Mouse (Mus musculus) neural tube, embryonic 13.5 days (tissue): ENCODE data around the gene Plcl2. TPM values are rescaled to one million over a fixed set of nuclear protein-coding genes. Genes with fewer than 3 reads are reported as not detected.
"Not testable (repeated sequence)": the region's sequence is repeated elsewhere in the genome, so short reads cannot be mapped to it uniquely, and the experiment has no call there.

Experiments
- ATAC-seq: fragments of 200-750 bp; cut with Nextera tagmentation; 2 replicates; pipeline ENCODE4 v1.8.0; 2017; ENCODE audit warnings: low read depth, mild to moderate bottlenecking, moderate TSS enrichment, moderate library complexity
- H3K27ac ChIP-seq: fragments of 300-500 bp; sonication (generic); replicated peaks from 2 replicates; pipeline ENCODE4 v1.5.1; 2015; ENCODE audit warnings: moderate library complexity, mild to moderate bottlenecking, inconsistent platforms
- H3K27me3 ChIP-seq: fragments of 300-500 bp; sonication (generic); 2 replicates; pipeline ENCODE4 v1.6.1; 2015; ENCODE audit warnings: mild to moderate bottlenecking, inconsistent platforms
- H3K36me3 ChIP-seq: fragments of 300-500 bp; sonication (generic); 2 replicates; pipeline ENCODE4 v1.6.1; 2015; ENCODE audit warnings: mild to moderate bottlenecking, inconsistent platforms
- H3K4me1 ChIP-seq: fragments of 300-500 bp; sonication (generic); replicated peaks from 2 replicates; pipeline ENCODE4 v1.6.1; 2015; ENCODE audit warnings: inconsistent platforms
- H3K4me2 ChIP-seq: fragments of 300-500 bp; sonication (generic); 2 replicates; pipeline ENCODE4 v1.6.1; 2015; ENCODE audit warnings: inconsistent platforms, mild to moderate bottlenecking, moderate library complexity
- H3K4me3 ChIP-seq: fragments of 300-500 bp; sonication (generic); 2 replicates; pipeline ENCODE4 v1.5.1; 2015; ENCODE audit warnings: mild to moderate bottlenecking, inconsistent platforms
- H3K9ac ChIP-seq: fragments of 300-500 bp; sonication (generic); 2 replicates; pipeline ENCODE4 v1.6.1; 2015; ENCODE audit warnings: moderate library complexity, mild to moderate bottlenecking, inconsistent platforms
- H3K9me3 ChIP-seq: fragments of 300-500 bp; sonication (generic); 2 replicates; pipeline ENCODE4 v1.6.1; 2016; ENCODE audit warnings: inconsistent platforms
- WGBS: fragments of 180-500 bp; shearing (Covaris S2); methylation state at CpG from one replicate; pipeline ENCODE4 v1.1.7; 2015; 5-methylcytosine and 5-hydroxymethylcytosine counted together
- polyA plus RNA-seq: library from polyadenylated mRNA; unstranded; fragments of >200 nt; fragmentation: Nextera tagmentation; extraction: Ambion mirVana; gene quantifications from 2 replicates; pipeline ENCODE4 v1.2.1, GENCODE M21; 2015

Gene Plcl2
- polyA plus RNA-seq, 1 experiment from 2014 or later: 7.8 TPM

- Histone ChIP-seq H3K36me3 (peaks cover 8% of the 10 kb centered on the region; the same call in 1 of the 2 replicates), H3K4me3 (no peak overlapping the region), H3K27ac (no peak overlapping the region), H3K4me2 (no peak overlapping the region), H3K4me1 (peaks cover 15% of the 10 kb centered on the region), H3K27me3 (no peaks in the 10 kb centered on the region), H3K9ac (no peak overlapping the region), H3K9me3 (no peaks in the 10 kb centered on the region)
- ATAC-seq: no peak
- 94% methylated on average over 2 of the region's 2 CpGs for WGBS
Measured at GRCm38 (mm10) chr17:50641076-50641610, 131.9 kb downstream of the Plcl2 start.

- WGBS: 96% methylated on average over 1 of the region's 1 CpGs
Measured at GRCm38 (mm10) chr17:50641879-50642278, 132.7 kb downstream of the Plcl2 start.

GRCm38 (mm10) chr17:50643356-50643755 lies 134.2 kb downstream of the Plcl2 start:
- no peak overlapping the region for H3K4me2 ChIP-seq

More at GRCm38 (mm10) chr17:50641879-50642278, 132.7 kb downstream of the Plcl2 start:
- no peaks in the 10 kb centered on the region for H3K27me3 ChIP-seq
- H3K9ac ChIP-seq: no peak overlapping the region
- H3K4me3 ChIP-seq: no peak overlapping the region
- no peak for ATAC-seq
- peaks cover 8% of the 10 kb centered on the region; the same call in 1 of the 2 replicates for H3K36me3 ChIP-seq
- peaks cover 15% of the 10 kb centered on the region for H3K4me1 ChIP-seq
- H3K4me2 ChIP-seq: no peak overlapping the region
- no peak overlapping the region for H3K27ac ChIP-seq
- no peaks in the 10 kb centered on the region for H3K9me3 ChIP-seq

GRCm38 (mm10) chr17:50643989-50644388 lies 134.8 kb downstream of the Plcl2 start:
- Histone ChIP-seq H3K27ac (peak overlapping the region; percentile 59), H3K36me3 (peaks cover 13% of the 10 kb centered on the region; the same call in 1 of the 2 replicates), H3K4me1 (peaks cover 15% of the 10 kb centered on the region), H3K4me2 (peak overlapping the region; percentile 17), H3K4me3 (no peak overlapping the region), H3K9ac (no peak overlapping the region), H3K9me3 (0 out of 2 replicates have a peak, but pooled peaks cover 3% of the 10 kb centered on the region), H3K27me3 (no peaks in the 10 kb centered on the region)
- peak; percentile 54; the same call in 1 of the 2 replicates for ATAC-seq
- 19% methylated on average over 6 of the region's 6 CpGs for WGBS

More at GRCm38 (mm10) chr17:50643356-50643755, 134.2 kb downstream of the Plcl2 start:
- H3K4me3 ChIP-seq: no peak overlapping the region
- peaks cover 13% of the 10 kb centered on the region; the same call in 1 of the 2 replicates for H3K36me3 ChIP-seq
- no peaks in the 10 kb centered on the region for H3K27me3 ChIP-seq
- ATAC-seq: peak; percentile 55
- peak overlapping the region; percentile 59; the same call in 1 of the 2 replicates for H3K27ac ChIP-seq
- H3K9me3 ChIP-seq: 0 out of 2 replicates have a peak, but pooled peaks cover 3% of the 10 kb centered on the region
- H3K9ac ChIP-seq: 0 out of 2 replicates have a peak overlapping the region, but pooled peaks have one; percentile 13
- 70% methylated on average over 6 of the region's 6 CpGs for WGBS
- H3K4me1 ChIP-seq: peaks cover 15% of the 10 kb centered on the region

GRCm38 (mm10) chr17:50648141-50648540 lies 138.9 kb downstream of the Plcl2 start:
- not testable (repeated sequence) for H3K4me2 ChIP-seq, H3K27ac ChIP-seq, H3K27me3 ChIP-seq, H3K4me3 ChIP-seq, H3K9ac ChIP-seq, H3K36me3 ChIP-seq, ATAC-seq, H3K9me3 ChIP-seq
- WGBS: 89% methylated on average over 4 of the region's 4 CpGs
- H3K4me1 ChIP-seq: peaks cover 11% of the 10 kb centered on the region

GRCm38 (mm10) chr17:50648757-50649419 lies 139.7 kb downstream of the Plcl2 start:
- H3K9me3 ChIP-seq: 0 out of 2 replicates have a peak, but pooled peaks cover 3% of the 10 kb centered on the region
- H3K27me3 ChIP-seq: no peaks in the 10 kb centered on the region
- H3K4me1 ChIP-seq: peaks cover 4% of the 10 kb centered on the region; the same call in 1 of the 2 replicates
- H3K4me3 ChIP-seq: no peak overlapping the region
- no peak overlapping the region for H3K4me2 ChIP-seq
- H3K9ac ChIP-seq: no peak overlapping the region
- H3K27ac ChIP-seq: no peak overlapping the region
- 94% methylated on average over 6 of the region's 6 CpGs for WGBS
- 0 out of 2 replicates have a peak, but pooled peaks cover 4% of the 10 kb centered on the region for H3K36me3 ChIP-seq
- no peak for ATAC-seq

- H3K4me2 ChIP-seq: no peak overlapping the region
- 0 out of 2 replicates have a peak, but pooled peaks cover 4% of the 10 kb centered on the region for H3K36me3 ChIP-seq
- no peak overlapping the region for H3K4me3 ChIP-seq
- no peaks in the 10 kb centered on the region for H3K27me3 ChIP-seq
- ATAC-seq: no peak
- no peaks in the 10 kb centered on the region for H3K4me1 ChIP-seq
- 0 out of 2 replicates have a peak, but pooled peaks cover 3% of the 10 kb centered on the region for H3K9me3 ChIP-seq
- no peak overlapping the region for H3K27ac ChIP-seq
- 97% methylated on average over 14 of the region's 14 CpGs for WGBS
- no peak overlapping the region for H3K9ac ChIP-seq
Measured at GRCm38 (mm10) chr17:50650535-50651223, 141.5 kb downstream of the Plcl2 start.

- no peaks in the 10 kb centered on the region for H3K36me3 ChIP-seq
- H3K9ac ChIP-seq: no peak overlapping the region
- no peaks in the 10 kb centered on the region for H3K27me3 ChIP-seq
- no peak overlapping the region for H3K4me2 ChIP-seq
- H3K9me3 ChIP-seq: no peaks in the 10 kb centered on the region
- H3K4me1 ChIP-seq: no peaks in the 10 kb centered on the region
- 66% methylated on average over 5 of the region's 5 CpGs for WGBS
- no peak overlapping the region for H3K27ac ChIP-seq
- no peak for ATAC-seq
- H3K4me3 ChIP-seq: no peak overlapping the region
Measured at GRCm38 (mm10) chr17:50654741-50655415, 145.7 kb downstream of the Plcl2 start.

GRCm38 (mm10) chr17:50655416-50655776 lies 146.2 kb downstream of the Plcl2 start:
- Histone ChIP-seq H3K36me3 (no peaks in the 10 kb centered on the region), H3K9ac (no peak overlapping the region), H3K4me3 (no peak overlapping the region), H3K27me3 (no peaks in the 10 kb centered on the region), H3K4me2 (no peak overlapping the region), H3K27ac (no peak overlapping the region), H3K9me3 (no peaks in the 10 kb centered on the region), H3K4me1 (no peaks in the 10 kb centered on the region)
- 78% methylated on average over 4 of the region's 4 CpGs for WGBS
- no peak for ATAC-seq

GRCm38 (mm10) chr17:50657321-50657720 lies 148.1 kb downstream of the Plcl2 start:
- ATAC-seq: no peak
- no peaks in the 10 kb centered on the region for H3K36me3 ChIP-seq
- H3K4me1 ChIP-seq: no peaks in the 10 kb centered on the region
- no peak overlapping the region for H3K27ac ChIP-seq
- no peak overlapping the region for H3K4me2 ChIP-seq
- no peaks in the 10 kb centered on the region for H3K27me3 ChIP-seq
- H3K4me3 ChIP-seq: no peak overlapping the region
- H3K9ac ChIP-seq: no peak overlapping the region
- H3K9me3 ChIP-seq: no peaks in the 10 kb centered on the region

GRCm38 (mm10) chr17:50658901-50659300 lies 149.7 kb downstream of the Plcl2 start:
- no peak for ATAC-seq
- Histone ChIP-seq H3K4me3 (no peak overlapping the region), H3K4me2 (no peak overlapping the region), H3K27me3 (no peaks in the 10 kb centered on the region), H3K4me1 (no peaks in the 10 kb centered on the region), H3K9ac (no peak overlapping the region), H3K9me3 (no peaks in the 10 kb centered on the region), H3K27ac (no peak overlapping the region), H3K36me3 (no peaks in the 10 kb centered on the region)
- 94% methylated on average over 8 of the region's 8 CpGs for WGBS

- Histone ChIP-seq H3K27me3 (no peaks in the 10 kb centered on the region), H3K4me2 (no peak overlapping the region), H3K4me3 (no peak overlapping the region), H3K9ac (no peak overlapping the region), H3K36me3 (no peaks in the 10 kb centered on the region), H3K4me1 (peaks cover 4% of the 10 kb centered on the region), H3K9me3 (no peaks in the 10 kb centered on the region), H3K27ac (no peak overlapping the region)
- WGBS: 94% methylated on average over 9 of the region's 9 CpGs
- no peak for ATAC-seq
Measured at GRCm38 (mm10) chr17:50667596-50667995, 158.4 kb downstream of the Plcl2 start.
